Mouse (Mus musculus) stomach, embryonic 16.5 days (tissue): ENCODE data around the gene Cpvl. TPM values are rescaled to one million over a fixed set of nuclear protein-coding genes. Genes with fewer than 3 reads are reported as not detected.

ENCODE experiments used
- ATAC-seq: fragments of 200-750 bp; cut with Nextera tagmentation; 2 replicates; pipeline ENCODE4 v1.8.0; 2017; ENCODE audit warnings: moderate number of reproducible peaks, moderate TSS enrichment; ENCODE audit not compliant: insufficient read depth, low FRiP score
- H3K27ac ChIP-seq: fragments of 300-500 bp; sonication (generic); 2 replicates; pipeline ENCODE4 v1.5.1; 2014; ENCODE audit warnings: low read length
- H3K27me3 ChIP-seq: fragments of 300-500 bp; sonication (generic); 2 replicates; pipeline ENCODE4 v1.6.1; 2014; ENCODE audit warnings: low read length, control low read depth, mixed read lengths; ENCODE audit not compliant: control insufficient read depth, insufficient read depth
- H3K36me3 ChIP-seq: fragments of 300-500 bp; sonication (generic); 2 replicates; pipeline ENCODE4 v1.6.1; 2014; ENCODE audit warnings: low read length; ENCODE audit not compliant: control insufficient read depth, insufficient read depth
- H3K4me1 ChIP-seq: fragments of 300-500 bp; sonication (generic); 2 replicates; pipeline ENCODE4 v1.6.1; 2014; ENCODE audit warnings: low read length, control low read depth, mixed read lengths; ENCODE audit not compliant: control insufficient read depth, insufficient read depth
- H3K4me2 ChIP-seq: fragments of 300-500 bp; sonication (generic); 2 replicates; pipeline ENCODE4 v1.6.1; 2014; ENCODE audit warnings: low read depth, low read length, mixed read lengths
- H3K4me3 ChIP-seq: fragments of 300-500 bp; sonication (generic); replicated peaks from 2 replicates; pipeline ENCODE4 v1.5.1; 2014; ENCODE audit warnings: mild to moderate bottlenecking, low read length
- H3K9ac ChIP-seq: fragments of 300-500 bp; sonication (generic); 2 replicates; pipeline ENCODE4 v1.6.1; 2014; ENCODE audit warnings: low read length
- H3K9me3 ChIP-seq: fragments of 300-500 bp; sonication (generic); replicated peaks from 2 replicates; pipeline ENCODE4 v1.6.1; 2016; ENCODE audit warnings: low read length, control low read depth; ENCODE audit not compliant: control insufficient read depth
- WGBS: fragments of 180-500 bp; shearing (Covaris S2); extraction: QIAGEN DNeasy Blood & Tissue Kit; methylation state at CpG from one replicate; pipeline ENCODE4 v1.1.7; 2014; 5-methylcytosine and 5-hydroxymethylcytosine counted together
- polyA plus RNA-seq: library from polyadenylated mRNA; unstranded; fragments of >200 nt; fragmentation: Nextera tagmentation; extraction: Ambion mirVana; gene quantifications from 2 replicates; pipeline ENCODE4 v1.2.1, GENCODE M21; 2015

Gene Cpvl
- polyA plus RNA-seq, 1 experiment from 2014 or later = 0.09 TPM

- Histone ChIP-seq H3K9ac (no peak overlapping the region), H3K9me3 (no peaks in the 10 kb centered on the region), H3K27ac (no peak overlapping the region), H3K27me3 (no peaks in the 10 kb centered on the region), H3K4me2 (no peak overlapping the region), H3K4me1 (0 out of 2 replicates have a peak, but pooled peaks cover 1% of the 10 kb centered on the region), H3K4me3 (no peak overlapping the region), H3K36me3 (no peaks in the 10 kb centered on the region)
- ATAC-seq = no peak
- WGBS = 68% methylated on average over 5 of the region's 5 CpGs
These were observed 14.5 kb downstream of the Cpvl start for GRCm38 (mm10) chr6:53963906-53964496.

- no peaks in the 10 kb centered on the region for H3K4me1 ChIP-seq
- H3K4me3 ChIP-seq = no peak overlapping the region
- H3K4me2 ChIP-seq = no peak overlapping the region
- no peaks in the 10 kb centered on the region for H3K9me3 ChIP-seq
- no peaks in the 10 kb centered on the region for H3K27me3 ChIP-seq
- WGBS = 96% methylated on average over 1 of the region's 1 CpGs
- ATAC-seq = no peak
- no peak overlapping the region for H3K27ac ChIP-seq
- H3K9ac ChIP-seq = no peak overlapping the region
- no peaks in the 10 kb centered on the region for H3K36me3 ChIP-seq
These were observed 16.5 kb downstream of the Cpvl start for GRCm38 (mm10) chr6:53962006-53962405.

GRCm38 (mm10) chr6:53959826-53960225 lies 18.6 kb downstream of the Cpvl start:
- no peak overlapping the region for H3K27ac ChIP-seq
- no peaks in the 10 kb centered on the region for H3K9me3 ChIP-seq
- ATAC-seq = no peak
- H3K4me3 ChIP-seq = no peak overlapping the region
- no peak overlapping the region for H3K9ac ChIP-seq
- WGBS = 67% methylated on average over 3 of the region's 3 CpGs
- H3K4me1 ChIP-seq = no peaks in the 10 kb centered on the region
- no peaks in the 10 kb centered on the region for H3K36me3 ChIP-seq
- no peaks in the 10 kb centered on the region for H3K27me3 ChIP-seq
- no peak overlapping the region for H3K4me2 ChIP-seq

GRCm38 (mm10) chr6:53958321-53958720 lies 20.1 kb downstream of the Cpvl start:
- H3K9ac ChIP-seq = no peak overlapping the region
- no peaks in the 10 kb centered on the region for H3K27me3 ChIP-seq
- H3K4me3 ChIP-seq = no peak overlapping the region
- H3K4me1 ChIP-seq = 0 out of 2 replicates have a peak, but pooled peaks cover 2% of the 10 kb centered on the region
- WGBS = 13% methylated on average over 7 of the region's 7 CpGs
- H3K27ac ChIP-seq = no peak overlapping the region
- ATAC-seq = peak; percentile 45; the same call in 1 of the 2 replicates
- H3K4me2 ChIP-seq = peak overlapping the region; percentile 41
- no peaks in the 10 kb centered on the region for H3K36me3 ChIP-seq
- no peaks in the 10 kb centered on the region for H3K9me3 ChIP-seq

GRCm38 (mm10) chr6:53956513-53956912 lies 22.0 kb downstream of the Cpvl start:
- Histone ChIP-seq H3K27me3 (no peaks in the 10 kb centered on the region), H3K4me3 (no peak overlapping the region), H3K4me2 (no peak overlapping the region), H3K9me3 (no peaks in the 10 kb centered on the region), H3K4me1 (peaks cover 4% of the 10 kb centered on the region), H3K27ac (no peak overlapping the region), H3K36me3 (no peaks in the 10 kb centered on the region), H3K9ac (no peak overlapping the region)
- ATAC-seq = no peak
- 54% methylated on average over 4 of the region's 4 CpGs for WGBS

GRCm38 (mm10) chr6:53955846-53956245 lies 22.6 kb downstream of the Cpvl start:
- Histone ChIP-seq H3K27ac (no peak overlapping the region), H3K27me3 (no peaks in the 10 kb centered on the region), H3K9me3 (no peaks in the 10 kb centered on the region), H3K9ac (no peak overlapping the region), H3K4me1 (peaks cover 10% of the 10 kb centered on the region), H3K36me3 (no peaks in the 10 kb centered on the region), H3K4me3 (no peak overlapping the region), H3K4me2 (no peak overlapping the region)
- no peak for ATAC-seq
- WGBS = 63% methylated on average over 2 of the region's 2 CpGs

- Histone ChIP-seq H3K27me3 (no peaks in the 10 kb centered on the region), H3K9ac (no peak overlapping the region), H3K9me3 (no peaks in the 10 kb centered on the region), H3K36me3 (no peaks in the 10 kb centered on the region), H3K4me1 (peaks cover 11% of the 10 kb centered on the region), H3K27ac (no peak overlapping the region), H3K4me2 (no peak overlapping the region), H3K4me3 (no peak overlapping the region)
- ATAC-seq = no peak
- 69% methylated on average over 6 of the region's 6 CpGs for WGBS
These were observed 23.2 kb downstream of the Cpvl start for GRCm38 (mm10) chr6:53955271-53955670.

GRCm38 (mm10) chr6:53954106-53954505 lies 24.4 kb downstream of the Cpvl start:
- H3K36me3 ChIP-seq = no peaks in the 10 kb centered on the region
- 26% methylated on average over 5 of the region's 5 CpGs for WGBS
- H3K9me3 ChIP-seq = no peaks in the 10 kb centered on the region
- no peak overlapping the region for H3K27ac ChIP-seq
- no peak overlapping the region for H3K4me3 ChIP-seq
- peaks cover 11% of the 10 kb centered on the region for H3K4me1 ChIP-seq
- H3K4me2 ChIP-seq = no peak overlapping the region
- no peak overlapping the region for H3K9ac ChIP-seq
- peak; percentile 77; the same call in 1 of the 2 replicates for ATAC-seq
- H3K27me3 ChIP-seq = no peaks in the 10 kb centered on the region

- Histone ChIP-seq H3K27me3 (no peaks in the 10 kb centered on the region), H3K4me3 (no peak overlapping the region), H3K36me3 (no peaks in the 10 kb centered on the region), H3K4me2 (no peak overlapping the region), H3K4me1 (peaks cover 13% of the 10 kb centered on the region), H3K9ac (no peak overlapping the region), H3K27ac (no peak overlapping the region), H3K9me3 (no peaks in the 10 kb centered on the region)
- no peak for ATAC-seq
- WGBS = 90% methylated on average over 6 of the region's 6 CpGs
These were observed 25.1 kb downstream of the Cpvl start for GRCm38 (mm10) chr6:53953348-53953747.
